Mouse (Mus musculus) cortical plate, adult 2 months (tissue): ENCODE data around the gene Sprn.

ENCODE experiments used
- CTCF ChIP-seq: fragments of 200-500 bp; IDR thresholded peaks from 2 replicates; pipeline ENCODE4 v1.5.1; 2011; ENCODE audit warnings: mild to moderate bottlenecking, control low read depth, low read length; ENCODE audit not compliant: insufficient read depth; ENCODE audit errors: extremely low read depth
- POLR2A ChIP-seq: fragments of 200-500 bp; IDR thresholded peaks from 2 replicates; pipeline ENCODE4 v1.6.1; 2011; ENCODE audit warnings: mild to moderate bottlenecking, low read length, control low read depth; ENCODE audit not compliant: insufficient read depth; ENCODE audit errors: extremely low read depth

DNA sequence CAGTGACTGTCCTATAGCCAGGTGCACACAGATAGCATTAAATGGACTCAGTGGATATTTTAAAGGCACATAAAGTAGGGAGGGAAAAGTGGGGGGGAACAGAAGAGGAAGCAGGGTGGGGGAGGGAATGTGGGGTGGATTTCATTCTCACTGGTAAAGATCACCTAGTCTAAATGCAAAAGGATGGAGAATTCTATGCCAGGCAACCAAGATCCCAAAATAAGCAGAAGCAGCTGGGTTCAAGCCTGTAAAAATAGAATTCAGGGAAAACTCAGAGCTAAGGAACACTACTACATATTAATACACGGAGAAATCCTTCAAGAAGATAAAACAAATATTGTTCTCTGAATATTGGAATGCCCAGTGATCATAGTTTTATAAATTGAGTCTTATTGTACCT, 13.3 kb upstream of the Sprn start:
- TF ChIP-seq CTCF (no peak), POLR2A (no peak)
